Mouse (Mus musculus) heart, embryonic 11.5 days (tissue): ENCODE results near the gene Fstl3. TPM values are rescaled to one million over a fixed set of nuclear protein-coding genes. Genes with fewer than 3 reads are reported as not detected.
A peak's percentile ranks its signal among the peaks of the same experiment; 100 is the strongest.

Experiments
- ATAC-seq: fragments of 200-750 bp; cut with Nextera tagmentation; replicated peaks from 2 replicates; pipeline ENCODE4 v1.8.0; 2017; ENCODE audit warnings: moderate library complexity; ENCODE audit not compliant: insufficient number of reproducible peaks, low FRiP score, low TSS enrichment
- H3K27ac ChIP-seq: fragments of 300-500 bp; sonication (generic); 2 replicates; pipeline ENCODE4 v1.5.1; 2014; ENCODE audit warnings: mild to moderate bottlenecking, low read depth, low read length
- H3K27me3 ChIP-seq: fragments of 300-500 bp; sonication (generic); 2 replicates; pipeline ENCODE4 v1.6.1; 2014; ENCODE audit warnings: mild to moderate bottlenecking, low read length, mixed read lengths; ENCODE audit not compliant: control insufficient read depth, insufficient read depth
- H3K36me3 ChIP-seq: fragments of 300-500 bp; sonication (generic); 2 replicates; pipeline ENCODE4 v1.6.1; 2014; ENCODE audit warnings: mild to moderate bottlenecking, low read length, moderate library complexity, mixed read lengths; ENCODE audit not compliant: control insufficient read depth, insufficient read depth
- H3K4me1 ChIP-seq: fragments of 300-500 bp; sonication (generic); 2 replicates; pipeline ENCODE4 v1.6.1; 2014; ENCODE audit warnings: low read length; ENCODE audit not compliant: control insufficient read depth, insufficient read depth
- H3K4me2 ChIP-seq: fragments of 300-500 bp; sonication (generic); 2 replicates; pipeline ENCODE4 v1.6.1; 2014; ENCODE audit warnings: mild to moderate bottlenecking, moderate library complexity
- H3K4me3 ChIP-seq: fragments of 300-500 bp; sonication (generic); 2 replicates; pipeline ENCODE4 v1.5.1; 2014; ENCODE audit warnings: low read depth, low read length
- H3K9ac ChIP-seq: fragments of 300-500 bp; sonication (generic); 2 replicates; pipeline ENCODE4 v1.6.1; 2014; ENCODE audit warnings: mild to moderate bottlenecking, low read depth, low read length, moderate library complexity
- H3K9me3 ChIP-seq: fragments of 300-500 bp; sonication (generic); replicated peaks from 2 replicates; pipeline ENCODE4 v1.6.1; 2016; ENCODE audit warnings: low read length; ENCODE audit not compliant: control insufficient read depth
- WGBS: fragments of 180-500 bp; shearing (Covaris S2); extraction: QIAGEN DNeasy Blood & Tissue Kit; methylation state at CpG from one replicate; pipeline ENCODE4 v1.1.7; 2014; ENCODE audit not compliant: insufficient replicate concordance; 5-methylcytosine and 5-hydroxymethylcytosine counted together
- polyA plus RNA-seq: library from polyadenylated mRNA; unstranded; fragments of >200 nt; fragmentation: Nextera tagmentation; extraction: Ambion mirVana; gene quantifications from 2 replicates; pipeline ENCODE4 v1.2.1, GENCODE M21; 2014

Fstl3 gene
- polyA plus RNA-seq, 1 experiment from 2014 or later, result 11.4 TPM

DNA sequence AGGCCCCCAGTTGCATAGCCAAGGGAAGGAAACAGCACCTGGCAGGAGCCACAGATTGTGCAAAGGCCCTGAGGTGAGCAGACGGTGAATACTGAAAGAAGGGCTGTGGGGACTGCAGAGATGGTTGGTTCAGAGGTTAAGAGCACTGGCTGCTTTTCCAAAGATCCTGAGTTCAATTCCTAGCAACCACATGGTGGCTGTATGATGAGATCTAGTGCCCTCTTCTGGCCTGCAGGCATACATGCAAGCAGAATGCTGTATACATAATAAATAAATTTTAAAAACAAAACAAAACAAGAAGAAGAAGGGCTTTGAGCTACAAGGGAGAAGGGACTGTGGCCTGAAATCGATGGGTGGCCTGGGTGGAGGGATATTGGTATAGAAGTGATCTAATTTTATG lies 40.0 kb downstream of the Fstl3 start:
- no peak for ATAC-seq
- Histone ChIP-seq H3K27ac (no peak overlapping the region), H3K4me1 (peaks cover under 1% of the 10 kb centered on the region; the same call in 1 of the 2 replicates), H3K4me3 (no peak overlapping the region), H3K9ac (no peak overlapping the region), H3K4me2 (no peak overlapping the region), H3K36me3 (0 out of 2 replicates have a peak, but pooled peaks cover 6% of the 10 kb centered on the region), H3K27me3 (no peaks in the 10 kb centered on the region; the same call in 1 of the 2 replicates), H3K9me3 (no peaks in the 10 kb centered on the region)
- 70% methylated on average over 2 of the region's 2 CpGs for WGBS

DNA sequence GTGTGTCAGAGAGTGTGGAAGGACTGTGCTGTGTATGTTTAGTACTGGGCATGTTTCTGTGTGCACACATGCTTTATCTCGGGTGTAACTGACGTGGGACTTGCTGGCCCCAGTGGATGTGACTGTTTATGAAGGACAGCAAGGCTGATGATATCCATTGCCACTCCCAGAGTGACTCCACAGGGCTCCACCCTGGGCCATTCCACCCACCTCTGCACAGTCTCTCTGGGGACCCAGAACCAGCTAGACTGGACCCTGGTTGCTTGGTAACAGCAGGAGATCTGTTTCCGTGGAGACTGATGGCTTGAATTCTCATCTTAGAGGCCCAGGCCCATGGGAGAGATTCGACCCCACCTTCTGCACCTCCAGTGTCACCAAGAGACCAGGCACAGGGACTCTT lies 41.2 kb downstream of the Fstl3 start:
- Histone ChIP-seq H3K4me1 (peaks cover 7% of the 10 kb centered on the region; the same call in 1 of the 2 replicates), H3K27me3 (no peaks in the 10 kb centered on the region; the same call in 1 of the 2 replicates), H3K27ac (no peak overlapping the region), H3K36me3 (0 out of 2 replicates have a peak, but pooled peaks cover 6% of the 10 kb centered on the region), H3K9me3 (no peaks in the 10 kb centered on the region), H3K9ac (0 out of 2 replicates have a peak overlapping the region, but pooled peaks have one; percentile 12), H3K4me2 (no peak overlapping the region), H3K4me3 (no peak overlapping the region)
- no peak for ATAC-seq
- 59% methylated on average over 4 of the region's 4 CpGs for WGBS

GRCm38 (mm10) chr10:79819606-79820005 lies 42.5 kb downstream of the Fstl3 start:
- Histone ChIP-seq H3K36me3 (0 out of 2 replicates have a peak, but pooled peaks cover 6% of the 10 kb centered on the region), H3K4me3 (no peak overlapping the region), H3K4me2 (no peak overlapping the region), H3K27me3 (no peaks in the 10 kb centered on the region; the same call in 1 of the 2 replicates), H3K27ac (no peak overlapping the region), H3K9me3 (no peaks in the 10 kb centered on the region), H3K4me1 (peaks cover 14% of the 10 kb centered on the region), H3K9ac (no peak overlapping the region)
- WGBS, result 89% methylated on average over 17 of the region's 17 CpGs
- no peak for ATAC-seq

DNA sequence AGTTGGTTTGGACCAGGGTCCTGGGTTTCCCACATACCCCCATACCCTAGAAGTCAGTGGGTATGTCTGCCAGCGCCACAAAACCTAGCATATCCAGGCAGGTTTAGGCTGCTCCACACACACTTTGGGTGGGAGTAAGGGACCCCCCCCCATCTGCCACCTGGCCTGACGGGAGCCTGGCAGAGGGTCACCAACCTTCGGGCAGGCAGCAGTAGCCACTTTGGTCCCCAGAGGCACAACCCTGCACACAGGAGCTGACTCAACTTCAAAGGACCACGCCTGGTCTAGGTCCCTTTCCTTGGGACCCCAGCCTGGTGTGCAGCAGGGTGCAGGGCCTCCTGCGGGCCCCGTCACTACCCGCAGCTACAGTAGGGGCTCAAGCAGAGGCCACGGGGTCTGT lies 43.2 kb downstream of the Fstl3 start:
- WGBS, result 77% methylated on average over 8 of the region's 8 CpGs
- Histone ChIP-seq H3K9ac (no peak overlapping the region), H3K4me3 (no peak overlapping the region), H3K4me2 (no peak overlapping the region), H3K27me3 (no peaks in the 10 kb centered on the region; the same call in 1 of the 2 replicates), H3K9me3 (no peaks in the 10 kb centered on the region), H3K27ac (no peak overlapping the region), H3K4me1 (peaks cover 17% of the 10 kb centered on the region), H3K36me3 (0 out of 2 replicates have a peak, but pooled peaks cover 4% of the 10 kb centered on the region)
- no peak for ATAC-seq

DNA sequence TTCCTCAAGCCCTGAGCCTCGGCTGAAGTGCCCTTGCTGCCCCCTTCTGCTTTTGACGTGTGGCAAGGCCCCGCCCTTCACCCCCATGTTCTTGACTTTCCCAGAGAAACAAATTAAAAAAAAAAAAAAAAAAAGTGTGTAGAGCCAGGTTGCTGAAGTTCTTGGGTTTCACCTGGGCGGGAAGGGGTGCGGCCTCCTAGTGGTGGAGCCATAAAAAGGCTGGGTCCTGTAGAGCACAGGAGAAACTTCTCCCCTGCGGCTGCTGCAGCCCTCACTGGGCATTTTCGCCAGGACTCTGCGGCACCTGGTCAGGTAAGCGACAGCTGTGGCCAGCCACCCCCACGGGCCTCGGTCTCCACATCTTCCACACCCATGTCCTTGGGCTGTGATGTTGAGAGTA lies 43.7 kb downstream of the Fstl3 start, which contains the start of gene Misp:
TSS of gene Misp (plus strand) at position 208 of the 400 bp plus-strand sequence.
- Histone ChIP-seq H3K27me3 (no peaks in the 10 kb centered on the region; the same call in 1 of the 2 replicates), H3K9me3 (no peaks in the 10 kb centered on the region), H3K27ac (no peak within 1 kb of the TSS), H3K9ac (no peak within 1 kb of the TSS), H3K4me1 (peaks cover 17% of the 10 kb centered on the region), H3K4me3 (no peak within 1 kb of the TSS), H3K4me2 (no peak within 1 kb of the TSS), H3K36me3 (0 out of 2 replicates have a peak, but pooled peaks cover 2% of the 10 kb centered on the region)
- 65% methylated on average over 11 of the region's 11 CpGs for WGBS
- no peak for ATAC-seq

- ATAC-seq, result no peak
- Histone ChIP-seq H3K27me3 (peaks cover 2% of the 10 kb centered on the region; the same call in 1 of the 2 replicates), H3K9me3 (no peaks in the 10 kb centered on the region), H3K4me2 (no peak overlapping the region), H3K4me3 (no peak overlapping the region), H3K9ac (0 out of 2 replicates have a peak overlapping the region, but pooled peaks have one; percentile 43), H3K4me1 (peaks cover 17% of the 10 kb centered on the region), H3K36me3 (0 out of 2 replicates have a peak, but pooled peaks cover under 1% of the 10 kb centered on the region), H3K27ac (no peak overlapping the region)
- 83% methylated on average over 12 of the region's 12 CpGs for WGBS
These were observed 44.7 kb downstream of the Fstl3 start for GRCm38 (mm10) chr10:79821731-79822130.

DNA sequence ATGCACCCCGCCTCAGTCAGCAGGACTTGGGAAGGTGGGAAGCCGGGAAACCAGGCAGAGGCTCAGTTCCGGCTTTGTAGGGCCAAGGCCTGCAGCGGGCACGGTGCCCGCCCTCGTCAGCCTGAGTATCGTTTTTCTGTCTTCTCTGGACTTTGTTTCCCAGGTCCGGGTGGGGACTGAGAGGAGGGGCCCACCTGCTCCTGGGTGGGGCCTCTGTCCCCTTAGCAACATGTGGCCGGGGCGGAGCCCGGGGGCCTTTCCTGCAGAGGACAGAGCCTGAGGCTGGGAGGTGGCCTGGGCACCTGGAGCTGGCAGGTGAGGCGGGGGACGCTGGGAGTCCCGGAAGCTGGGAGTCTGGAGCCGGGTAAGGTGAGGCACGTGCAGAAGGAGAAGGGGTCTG lies 45.3 kb downstream of the Fstl3 start:
- H3K36me3 ChIP-seq, result no peaks in the 10 kb centered on the region
- H3K4me2 ChIP-seq, result no peak overlapping the region; the same call in 1 of the 2 replicates
- peaks cover 17% of the 10 kb centered on the region for H3K4me1 ChIP-seq
- WGBS, result 42% methylated on average over 15 of the region's 17 CpGs
- no peak overlapping the region for H3K4me3 ChIP-seq
- no peaks in the 10 kb centered on the region for H3K9me3 ChIP-seq
- no peak overlapping the region for H3K27ac ChIP-seq
- H3K27me3 ChIP-seq, result peaks cover 3% of the 10 kb centered on the region; the same call in 1 of the 2 replicates
- H3K9ac ChIP-seq, result peak overlapping the region; percentile 43; the same call in 1 of the 2 replicates
- ATAC-seq, result no peak

- no peaks in the 10 kb centered on the region for H3K36me3 ChIP-seq
- H3K4me3 ChIP-seq, result no peak overlapping the region
- 0 out of 2 replicates have a peak overlapping the region, but pooled peaks have one; percentile 43 for H3K9ac ChIP-seq
- H3K4me2 ChIP-seq, result no peak overlapping the region
- WGBS, result 62% methylated on average over 6 of the region's 6 CpGs
- peaks cover 17% of the 10 kb centered on the region for H3K4me1 ChIP-seq
- H3K9me3 ChIP-seq, result no peaks in the 10 kb centered on the region
- H3K27ac ChIP-seq, result no peak overlapping the region
- peaks cover 3% of the 10 kb centered on the region; the same call in 1 of the 2 replicates for H3K27me3 ChIP-seq
- ATAC-seq, result no peak
These were observed 45.9 kb downstream of the Fstl3 start for GRCm38 (mm10) chr10:79823011-79823410.

GRCm38 (mm10) chr10:79824413-79824812 lies 47.3 kb downstream of the Fstl3 start:
- Histone ChIP-seq H3K27ac (peak overlapping the region; percentile 13), H3K4me2 (no peak overlapping the region), H3K9ac (no peak overlapping the region), H3K9me3 (no peaks in the 10 kb centered on the region), H3K27me3 (peaks cover 3% of the 10 kb centered on the region; the same call in 1 of the 2 replicates), H3K4me3 (no peak overlapping the region), H3K4me1 (peaks cover 17% of the 10 kb centered on the region), H3K36me3 (no peaks in the 10 kb centered on the region)
- WGBS, result 47% methylated on average over 6 of the region's 6 CpGs
- no peak for ATAC-seq
